Mouse (Mus musculus) cerebellum, postnatal 14 days (tissue): ENCODE results near the gene Dtx3.
"Not testable (repeated sequence)": the region's sequence is repeated elsewhere in the genome, so short reads cannot be mapped to it uniquely, and the experiment has no call there.

ENCODE experiments used
- DNase-seq, 2 experiments: peaks; one replicate each; pipeline ENCODE4 v3.0.0; 2021; ENCODE audit warnings: mixed read lengths in 2 of 2

Gene Dtx3

GRCm38 (mm10) chr10:127164631-127165353 lies 30.7 kb downstream of the Dtx3 start, which contains the start of gene B4galnt1:
B4galnt1 (plus strand) TSS chr10:127165225.
- peak; percentile 86 to 91 for DNase-seq

- DNase-seq: no peak
These were observed 31.3 kb downstream of the Dtx3 start for GRCm38 (mm10) chr10:127164190-127164589.

DNA sequence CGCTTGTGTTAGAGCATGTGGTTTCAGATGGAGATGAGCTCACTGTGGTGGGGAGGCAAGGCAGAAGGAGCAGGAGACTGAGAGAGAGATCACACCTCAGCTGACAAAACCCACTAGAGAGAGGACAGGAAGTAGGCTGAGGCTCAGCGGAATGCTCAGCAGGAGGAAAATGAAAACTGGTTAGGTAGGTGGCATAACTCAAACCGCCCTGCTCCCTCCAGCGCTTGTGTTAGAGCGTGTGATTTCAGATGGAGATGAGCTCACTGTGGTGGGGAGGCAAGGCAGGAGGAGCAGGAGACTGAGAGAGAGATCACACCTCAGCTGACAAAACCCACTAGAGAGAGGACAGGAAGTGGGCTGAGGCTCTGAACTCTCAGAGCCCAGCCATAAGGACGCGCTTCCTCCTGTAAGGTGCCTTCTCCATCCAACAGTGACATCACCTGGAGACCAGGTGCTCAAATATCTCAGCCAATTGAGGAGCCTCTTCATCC lies 32.7 kb downstream of the Dtx3 start:
- not testable (repeated sequence) for DNase-seq

DNA sequence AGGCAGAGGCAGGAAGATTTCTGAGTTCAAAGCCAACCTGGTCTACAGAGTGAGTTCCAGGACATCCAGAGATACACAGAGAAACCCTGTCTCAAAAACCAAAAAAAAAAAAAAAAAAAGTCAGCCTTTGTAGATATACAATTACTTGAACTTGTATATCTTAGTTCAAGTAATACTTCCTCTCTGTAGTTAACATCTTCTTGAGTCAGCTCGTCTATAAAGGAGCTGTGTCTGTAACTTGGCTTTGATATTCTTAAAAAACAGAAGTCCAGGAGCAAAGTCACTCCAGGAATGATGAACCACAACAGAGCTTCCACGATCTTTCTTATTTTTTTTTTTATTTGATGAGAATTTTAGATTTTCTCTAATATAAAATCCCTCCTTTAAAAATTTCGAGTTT lies 34.8 kb downstream of the Dtx3 start:
- no peak for DNase-seq

GRCm38 (mm10) chr10:127160081-127160480 lies 35.4 kb downstream of the Dtx3 start:
- no peak for DNase-seq

GRCm38 (mm10) chr10:127158471-127158870 lies 37.1 kb downstream of the Dtx3 start:
- DNase-seq: no peak

GRCm38 (mm10) chr10:127156511-127156910 lies 39.0 kb downstream of the Dtx3 start:
- no peak for DNase-seq

- DNase-seq: no peak
These were observed 39.4 kb downstream of the Dtx3 start for GRCm38 (mm10) chr10:127156089-127156488.

DNA sequence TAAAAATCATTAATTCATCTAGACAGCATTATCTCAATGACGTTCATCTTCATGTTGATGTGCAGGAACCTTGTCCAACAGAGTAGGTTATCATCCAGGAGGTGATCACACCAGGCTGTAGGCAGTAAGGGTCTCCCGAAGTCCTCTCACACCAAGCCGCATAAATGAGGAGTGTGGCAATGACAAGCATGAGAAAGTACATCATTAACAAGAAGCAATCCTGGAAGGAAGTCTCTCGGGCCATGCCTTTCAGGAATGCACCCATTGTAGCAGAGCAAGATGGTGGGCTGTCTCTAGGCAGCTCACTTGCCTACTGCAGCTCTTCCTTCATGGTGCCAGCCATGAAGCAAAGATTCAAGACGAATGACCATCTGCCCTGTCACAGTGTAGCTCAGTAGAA lies 40.9 kb downstream of the Dtx3 start:
- DNase-seq: no peak

GRCm38 (mm10) chr10:127154241-127154640 lies 41.3 kb downstream of the Dtx3 start:
- no peak for DNase-seq

DNA sequence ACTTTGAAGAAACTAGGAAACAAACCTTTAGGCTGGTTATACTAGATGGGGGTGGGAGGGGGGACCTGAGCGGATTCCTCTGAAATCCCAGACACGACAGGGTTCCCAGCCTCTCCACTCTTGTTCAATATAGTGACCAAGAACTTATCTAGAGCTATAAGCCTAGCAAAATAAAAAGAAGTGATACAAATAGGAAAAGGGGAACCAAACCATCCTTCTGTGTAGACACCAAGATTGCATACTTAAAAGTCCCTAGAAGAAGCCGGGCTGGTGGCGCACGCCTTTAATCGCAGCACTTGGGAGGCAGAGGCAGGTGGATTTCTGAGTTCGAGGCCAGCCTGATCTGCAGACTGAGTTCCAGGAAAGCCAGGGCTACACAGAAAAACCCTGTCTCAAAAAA lies 42.2 kb downstream of the Dtx3 start:
- no peak for DNase-seq

DNA sequence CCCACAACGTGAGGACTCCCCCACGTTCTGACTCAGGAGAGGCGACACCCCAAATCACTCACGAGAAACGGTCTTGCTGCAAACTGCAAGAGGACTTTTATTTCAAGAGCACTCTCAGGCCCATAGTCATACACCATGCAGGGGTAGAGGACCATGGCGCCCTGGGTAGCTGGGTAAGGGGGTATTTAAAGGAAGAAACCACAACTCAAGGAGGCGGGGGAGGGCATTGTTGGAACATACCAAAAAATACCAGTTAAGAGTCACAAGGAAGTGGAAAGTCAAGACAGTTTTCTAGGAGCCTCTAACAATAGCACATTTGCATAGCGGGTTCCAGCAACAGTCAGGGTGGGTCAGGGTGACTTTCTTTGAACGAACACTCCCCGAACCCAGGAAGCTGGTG lies 43.0 kb downstream of the Dtx3 start:
- DNase-seq: not testable (repeated sequence)

DNA sequence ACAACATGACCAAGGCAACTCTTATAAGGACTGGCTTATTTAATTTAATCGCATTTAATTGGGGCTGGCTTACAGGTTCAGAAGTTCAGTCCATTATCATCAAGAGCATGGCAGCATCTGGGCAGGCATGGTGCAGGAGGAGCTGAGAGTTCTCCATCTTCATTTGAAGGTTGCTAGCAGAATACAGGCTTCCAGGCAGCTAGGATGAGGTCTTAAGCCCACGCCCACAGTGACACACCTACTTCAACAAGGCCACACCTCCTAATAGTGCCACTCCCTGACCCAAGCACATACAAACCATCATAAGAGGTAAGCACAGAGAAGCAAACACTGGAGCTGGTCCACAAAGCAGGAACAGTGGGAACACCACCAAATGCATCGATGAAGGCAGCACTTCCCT lies 44.3 kb downstream of the Dtx3 start:
- DNase-seq: not testable (repeated sequence)

- no peak for DNase-seq
These were observed 45.1 kb downstream of the Dtx3 start for GRCm38 (mm10) chr10:127150471-127150872.

- no peak for DNase-seq
These were observed 48.4 kb downstream of the Dtx3 start for GRCm38 (mm10) chr10:127147135-127147534.

- no peak for DNase-seq
These were observed 50.2 kb downstream of the Dtx3 start for GRCm38 (mm10) chr10:127145303-127145702.

- DNase-seq: no peak
These were observed 51.0 kb downstream of the Dtx3 start for GRCm38 (mm10) chr10:127144536-127144935.

DNA sequence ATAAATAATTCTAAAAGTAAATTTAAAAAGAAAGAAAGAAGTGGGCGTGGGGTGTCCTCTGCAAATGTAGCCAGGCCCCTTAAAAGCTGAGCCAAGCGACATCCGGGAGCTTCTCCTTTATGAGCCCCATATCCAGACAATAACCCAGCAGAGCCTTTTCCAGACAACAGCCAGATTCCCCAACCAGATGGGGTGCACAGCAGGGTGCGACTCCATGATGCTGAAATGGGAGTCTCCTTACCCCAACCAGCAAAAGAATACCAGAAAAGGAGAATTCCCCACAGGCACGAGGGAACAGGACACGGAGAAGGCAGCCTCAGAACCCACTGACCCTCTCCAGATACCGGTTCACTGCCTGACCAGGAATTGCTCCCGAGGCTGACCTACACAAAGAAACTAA lies 52.3 kb downstream of the Dtx3 start:
- peak; percentile 22 to 39 for DNase-seq

GRCm38 (mm10) chr10:127141500-127141899 lies 54.0 kb downstream of the Dtx3 start:
- DNase-seq: no peak

GRCm38 (mm10) chr10:127140971-127141370 lies 54.6 kb downstream of the Dtx3 start:
- DNase-seq: no peak
